Mouse (Mus musculus): ENCODE results near the gene Rnf225.

- peak; percentile 53; the same call in 1 of the 2 replicates for TF ChIP-seq CTCF (IDR thresholded peaks at IDR 0.05; ENCODE audit: extremely low read depth, insufficient read depth, insufficient read length, insufficient replicate concordance)
- TF ChIP-seq POLR2A (IDR thresholded peaks at IDR 0.05; ENCODE audit: low read depth, low read length) = no peak
Measured at GRCm38 (mm10) chr7:12909498-12909962, 17.7 kb upstream of the Rnf225 start.

All from spleen, adult 2 months (tissue).